Mouse (Mus musculus) ES-E14 (cell line): ENCODE results near the gene Slc48a1. TPM values are rescaled to one million over a fixed set of nuclear protein-coding genes. Genes with fewer than 3 reads are reported as not detected.

Source experiments
- DNase-seq: peaks from one replicate; pipeline ENCODE4 v3.0.0-alpha.2; 2013; ENCODE audit warnings: low read depth, low spot score
- H3K27ac ChIP-seq: 2 replicates; pipeline ENCODE4 v1.5.1; 2012; ENCODE audit warnings: low read depth, mild to moderate bottlenecking, low read length, moderate library complexity, mixed read lengths; ENCODE audit not compliant: poor library complexity, insufficient read depth, severe bottlenecking
- H3K36me3 ChIP-seq: 2 replicates; pipeline ENCODE4 v1.6.1; 2012; ENCODE audit warnings: mild to moderate bottlenecking, low read length, moderate library complexity, mixed read lengths; ENCODE audit not compliant: control insufficient read depth, poor library complexity, insufficient read depth, severe bottlenecking
- H3K4me1 ChIP-seq, 2 experiments: fragments of 150-350 bp in 1 of 2; sonication (generic) in 1 of 2; 2 replicates each; pipeline ENCODE4 v1.6.1; 2012; ENCODE audit warnings: low read length in 2 of 2, mild to moderate bottlenecking in 1 of 2, mixed read lengths in 1 of 2; ENCODE audit not compliant: control insufficient read depth in 2 of 2, insufficient read depth in 2 of 2, poor library complexity in 1 of 2
- H3K4me3 ChIP-seq, 2 experiments: fragments of 150-350 bp in 1 of 2; sonication (generic) in 1 of 2; 2 replicates each; pipeline ENCODE4 v1.5.1; 2012; ENCODE audit warnings: low read length in 2 of 2, low read depth in 1 of 2, mild to moderate bottlenecking in 1 of 2, mixed read lengths in 1 of 2; ENCODE audit not compliant: insufficient read depth in 1 of 2, poor library complexity in 1 of 2, severe bottlenecking in 1 of 2
- H3K9ac ChIP-seq: 2 replicates; pipeline ENCODE4 v1.6.1; 2012; ENCODE audit warnings: low read depth, mild to moderate bottlenecking, low read length, mixed read lengths; ENCODE audit not compliant: poor library complexity, insufficient read depth, severe bottlenecking
- H3K9me3 ChIP-seq: fragments of 150-350 bp; sonication (generic); 2 replicates; pipeline ENCODE4 v1.6.1; 2012; ENCODE audit warnings: low read depth, mild to moderate bottlenecking, low read length; ENCODE audit not compliant: control insufficient read depth, insufficient read depth
- CHD2 ChIP-seq: IDR thresholded peaks from 2 replicates; pipeline ENCODE4 v1.6.1; 2014; ENCODE audit warnings: mild to moderate bottlenecking, low read depth, low read length, inconsistent platforms
- HCFC1 ChIP-seq: IDR thresholded peaks from 2 replicates; pipeline ENCODE4 v1.6.1; 2012; ENCODE audit warnings: low read length, inconsistent platforms, borderline replicate concordance; ENCODE audit not compliant: insufficient read depth
- MAFK ChIP-seq: IDR thresholded peaks from 2 replicates; pipeline ENCODE4 v1.6.1; 2014; ENCODE audit warnings: mild to moderate bottlenecking, low read depth, low read length, inconsistent platforms; ENCODE audit not compliant: insufficient read depth
- ZC3H11A ChIP-seq: IDR thresholded peaks from 2 replicates; pipeline ENCODE4 v1.6.1; 2012; ENCODE audit warnings: low read depth, mild to moderate bottlenecking, inconsistent platforms, low read length, borderline replicate concordance
- ZNF384 ChIP-seq: IDR thresholded peaks from 2 replicates; pipeline ENCODE4 v1.6.1; 2012; ENCODE audit warnings: low read depth, low read length, inconsistent platforms
- in situ Hi-C, 2 experiments: fragments of 600-800 bp; cut with MboI; formaldehyde crosslinking; loops; one replicate each; pipeline ENCODE4 v1.15.1; 2025; ENCODE audit warnings: low sequenced_read_pairs in 2 of 2, inconsistent platforms in 1 of 2; ENCODE audit not compliant: unreplicated experiment in 2 of 2
- total RNA-seq: library from RNA; depleted of rRNA; stranded (reverse); fragments of 300-350 nt; gene quantifications from 2 replicates; pipeline ENCODE4 v1.2.3, GENCODE M21; 2012

Gene Slc48a1
- total RNA-seq, 1 experiment: 18.6 TPM

- Histone ChIP-seq H3K36me3 (peaks cover 2% of the 10 kb centered on the region; the same call in 1 of the 2 replicates), H3K4me1 (peaks cover 6 to 27% of the 10 kb centered on the region in 2 experiments; a peak in 3 of 4 replicates), H3K4me3 (no peak overlapping the region), H3K9ac (no peak overlapping the region), H3K9me3 (no peaks in the 10 kb centered on the region), H3K27ac (no peak overlapping the region)
- TF ChIP-seq MAFK (peak; percentile 97), ZNF384 (no peak)
- in situ Hi-C loops: no loop called here
- no peak for DNase-seq
Measured at GRCm38 (mm10) chr15:97786412-97787112, 8.2 kb downstream of the Slc48a1 start.

GRCm38 (mm10) chr15:97787148-97787798, 9.0 kb downstream of the Slc48a1 start:
- Histone ChIP-seq H3K4me1 (peaks cover 6 to 27% of the 10 kb centered on the region in 2 experiments; a peak in 3 of 4 replicates), H3K27ac (no peak overlapping the region), H3K9ac (no peak overlapping the region; the same call in 1 of the 2 replicates), H3K36me3 (peaks cover 2% of the 10 kb centered on the region; the same call in 1 of the 2 replicates), H3K9me3 (no peaks in the 10 kb centered on the region), H3K4me3 (no peak overlapping the region)
- no peak for TF ChIP-seq ZC3H11A
- TF ChIP-seq CHD2: no peak
- TF ChIP-seq HCFC1: no peak
- no peak for TF ChIP-seq ZNF384
- no peak for TF ChIP-seq MAFK
- in situ Hi-C loops: no loop called here
- no peak for DNase-seq

DNA sequence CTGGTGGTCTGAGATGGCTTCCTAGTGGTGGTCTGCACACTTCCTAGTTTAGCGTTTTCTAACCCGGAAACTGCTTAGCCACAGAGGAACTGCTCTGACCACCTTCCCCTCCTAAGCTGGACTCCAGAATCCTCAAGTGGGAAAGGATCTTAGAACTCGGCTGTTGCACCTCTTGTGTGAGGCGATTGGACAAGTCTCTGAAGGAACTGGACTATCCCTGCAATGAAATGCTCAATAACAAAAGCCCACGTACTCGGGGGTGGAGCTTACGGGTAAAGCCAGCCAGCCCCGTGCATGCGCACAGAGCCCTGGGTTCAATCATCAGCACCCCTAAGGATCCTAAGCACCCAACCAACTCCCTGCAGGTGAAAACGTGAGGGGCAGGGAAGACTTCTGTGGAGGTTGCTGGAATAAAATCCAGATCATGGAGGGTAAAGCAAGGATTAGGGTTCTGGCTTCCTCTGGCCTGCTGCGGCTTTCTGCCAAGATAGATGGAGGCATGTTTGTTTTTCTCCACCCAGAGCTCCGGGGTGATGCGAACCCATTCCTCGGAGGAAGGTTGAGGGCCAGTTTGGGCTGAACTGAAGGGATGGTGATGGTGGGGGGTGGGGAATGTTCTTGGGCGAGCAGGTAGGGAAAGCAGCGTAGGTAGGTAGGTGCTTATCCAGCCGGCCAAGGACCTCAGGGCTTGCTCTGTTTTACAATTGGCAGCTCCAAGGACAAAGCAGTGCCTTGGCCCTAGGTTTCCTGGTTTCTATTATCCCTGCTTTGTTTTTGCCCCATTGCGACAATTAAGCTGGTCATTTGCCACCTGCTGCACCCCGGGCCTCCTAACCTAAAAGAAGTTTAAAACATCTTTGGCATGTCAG, 9.7 kb downstream of the Slc48a1 start:
- peak overlapping the region; percentile 7; the same call in 1 of the 2 replicates for H3K9ac ChIP-seq
- in situ Hi-C loops: no loop called here
- no peak overlapping the region for H3K27ac ChIP-seq
- H3K4me1 ChIP-seq: peaks cover 6 to 27% of the 10 kb centered on the region in 2 experiments; a peak in 3 of 4 replicates
- no peak for TF ChIP-seq HCFC1
- no peak for TF ChIP-seq MAFK
- no peak for TF ChIP-seq CHD2
- no peak for TF ChIP-seq ZC3H11A
- TF ChIP-seq ZNF384: no peak
- H3K36me3 ChIP-seq: peaks cover 2% of the 10 kb centered on the region; the same call in 1 of the 2 replicates
- no peaks in the 10 kb centered on the region for H3K9me3 ChIP-seq
- H3K4me3 ChIP-seq: peak overlapping the region in 1 of 2 experiments; percentile 11; a peak in 1 of 4 replicates
- DNase-seq: no peak

GRCm38 (mm10) chr15:97788821-97789220, 10.5 kb downstream of the Slc48a1 start:
- no peaks in the 10 kb centered on the region for H3K9me3 ChIP-seq
- no peak overlapping the region for H3K4me3 ChIP-seq
- no peak overlapping the region for H3K27ac ChIP-seq
- in situ Hi-C loops: no loop called here
- no peak for DNase-seq
- H3K4me1 ChIP-seq: peaks cover 6 to 27% of the 10 kb centered on the region in 2 experiments; a peak in 3 of 4 replicates
- no peak overlapping the region for H3K9ac ChIP-seq
- H3K36me3 ChIP-seq: peaks cover 2% of the 10 kb centered on the region; the same call in 1 of the 2 replicates
- TF ChIP-seq ZNF384: no peak
- no peak for TF ChIP-seq HCFC1
- TF ChIP-seq MAFK: no peak
- no peak for TF ChIP-seq ZC3H11A
- no peak for TF ChIP-seq CHD2
